Mouse (Mus musculus): ENCODE measurements around the gene Rnf169. TPM values are rescaled to one million over a fixed set of nuclear protein-coding genes. Genes with fewer than 3 reads are reported as not detected.

Rnf169 gene
- 6.4 and 6.6 TPM in 2 replicates for polyA plus RNA-seq (2015; fragmentation: Nextera tagmentation; extraction: Ambion mirVana)

DNA sequence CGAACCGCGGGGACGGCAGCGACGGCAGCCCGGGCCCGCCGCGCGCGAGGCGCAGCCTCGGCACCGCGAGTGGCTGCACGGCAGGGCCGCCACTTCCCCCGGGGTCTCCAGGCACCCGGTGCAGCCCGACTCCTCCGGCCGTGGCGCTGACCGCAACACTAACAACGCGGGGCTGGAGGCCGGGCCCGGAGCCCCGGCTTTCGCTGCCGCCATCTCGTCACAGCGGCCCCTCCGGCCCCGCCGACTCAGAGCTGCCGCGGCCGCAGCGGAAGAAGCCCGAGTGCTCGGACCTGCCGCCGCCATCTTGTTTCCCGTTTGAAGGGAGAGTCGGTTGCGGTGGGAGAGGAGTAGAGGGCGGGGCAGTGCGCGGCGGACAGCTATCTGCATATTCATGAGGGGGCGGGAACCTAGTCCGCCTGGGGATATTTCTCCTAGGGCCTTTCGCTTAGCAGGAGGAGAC is at the start of gene Rnf169:
Gene Rnf169, minus strand, starts transcription at position 317 of the 460 bp plus-strand sequence.
- Histone ChIP-seq H3K27ac (peak within 1 kb of the TSS; percentile 98), H3K9me3 (peaks cover 6% of the 10 kb centered on the region; the same call in 1 of the 2 replicates), H3K4me3 (peak within 1 kb of the TSS; percentile 98), H3K36me3 (no peaks in the 10 kb centered on the region), H3K27me3 (no peaks in the 10 kb centered on the region), H3K4me1 (peaks cover 29% of the 10 kb centered on the region), H3K4me2 (replicated peaks) (peak within 1 kb of the TSS; percentile 73), H3K9ac (peak within 1 kb of the TSS; percentile 99)
- peak; percentile 93 for ATAC-seq (ENCODE audit: low FRiP score, low read depth)
- under 1% methylated on average over 55 of the region's 55 CpGs for WGBS

DNA sequence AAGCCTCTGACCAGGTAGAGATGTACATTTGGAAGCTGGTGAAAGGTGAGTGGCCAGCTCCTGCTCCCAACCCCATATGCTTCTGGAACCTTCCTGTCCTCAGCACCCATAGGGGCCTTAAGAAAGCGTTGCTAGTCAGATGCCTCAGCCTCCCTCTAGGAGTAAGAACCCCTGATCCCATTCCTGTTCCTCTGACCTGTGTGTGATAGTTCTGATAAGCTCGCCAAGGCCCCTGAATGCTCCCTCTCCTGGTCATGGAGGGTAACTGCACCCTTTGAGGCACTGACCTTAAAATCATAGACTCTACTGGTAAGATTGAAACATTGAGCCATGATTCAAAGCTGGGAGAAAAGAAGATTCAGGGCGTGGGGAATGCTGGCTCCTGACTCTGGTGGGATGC is 49.1 kb upstream of the Rnf169 start:
- Histone ChIP-seq H3K4me1 (0 out of 2 replicates have a peak, but pooled peaks cover under 1% of the 10 kb centered on the region), H3K27ac (no peak overlapping the region), H3K36me3 (no peaks in the 10 kb centered on the region), H3K9me3 (no peaks in the 10 kb centered on the region), H3K4me2 (replicated peaks) (no peak overlapping the region), H3K9ac (no peak overlapping the region), H3K27me3 (no peaks in the 10 kb centered on the region), H3K4me3 (no peak overlapping the region)
- ATAC-seq (ENCODE audit: low FRiP score, low read depth): no peak
- 51% methylated on average over 3 of the region's 3 CpGs for WGBS

DNA sequence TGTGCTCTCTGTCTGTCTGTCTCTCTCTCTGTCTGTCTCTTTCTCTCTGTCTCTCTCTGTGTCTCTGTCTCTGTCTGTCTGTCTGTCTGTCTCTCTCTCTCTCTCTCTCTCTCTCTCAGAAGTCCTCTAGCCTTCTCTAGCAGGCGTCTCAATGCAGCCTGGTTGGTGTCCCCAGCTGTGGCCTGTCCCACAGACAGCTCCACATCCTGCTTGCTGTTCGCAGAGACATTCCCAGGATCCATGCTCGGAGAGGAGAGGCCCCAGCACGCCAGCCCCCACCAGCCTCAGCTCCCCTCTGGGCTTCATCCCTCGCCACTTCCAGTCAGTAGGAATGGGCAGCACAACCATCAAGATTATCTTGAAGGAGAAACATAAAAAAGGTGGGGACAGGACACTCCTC is 47.1 kb upstream of the Rnf169 start:
- Histone ChIP-seq H3K27ac (no peak overlapping the region), H3K36me3 (no peaks in the 10 kb centered on the region), H3K4me1 (no peaks in the 10 kb centered on the region), H3K9ac (no peak overlapping the region), H3K9me3 (no peaks in the 10 kb centered on the region), H3K4me2 (replicated peaks) (no peak overlapping the region), H3K27me3 (no peaks in the 10 kb centered on the region), H3K4me3 (no peak overlapping the region)
- ATAC-seq (ENCODE audit: low FRiP score, low read depth): no peak
- WGBS: 76% methylated on average over 5 of the region's 5 CpGs

DNA sequence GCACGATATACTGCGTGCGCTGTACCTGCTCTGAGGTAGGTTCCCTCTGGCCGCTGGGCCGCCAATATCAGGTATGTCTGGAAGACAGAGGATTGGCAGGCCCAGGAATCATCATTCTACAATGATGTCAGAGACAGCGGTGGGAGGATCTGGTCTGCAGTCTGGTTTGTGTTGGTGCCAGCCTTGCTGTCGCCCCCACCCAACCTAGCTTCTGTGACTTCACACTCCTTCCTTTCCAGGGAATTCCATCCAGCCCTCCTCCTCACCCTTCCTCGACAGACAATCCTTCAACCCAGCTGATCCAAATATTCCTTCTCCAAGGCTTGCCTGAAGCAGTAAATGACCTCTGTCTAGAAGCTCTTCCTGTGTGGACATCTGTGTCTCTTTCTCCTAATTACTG is 36.8 kb upstream of the Rnf169 start:
- no peak overlapping the region for H3K4me3 ChIP-seq
- H3K4me1 ChIP-seq: no peaks in the 10 kb centered on the region
- no peak overlapping the region for H3K4me2 ChIP-seq (replicated peaks)
- WGBS: 91% methylated on average over 8 of the region's 8 CpGs
- H3K36me3 ChIP-seq: no peaks in the 10 kb centered on the region
- H3K27ac ChIP-seq: no peak overlapping the region
- H3K9ac ChIP-seq: no peak overlapping the region
- ATAC-seq (ENCODE audit: low FRiP score, low read depth): no peak
- no peaks in the 10 kb centered on the region for H3K9me3 ChIP-seq
- H3K27me3 ChIP-seq: peaks cover 5% of the 10 kb centered on the region; the same call in 1 of the 2 replicates

DNA sequence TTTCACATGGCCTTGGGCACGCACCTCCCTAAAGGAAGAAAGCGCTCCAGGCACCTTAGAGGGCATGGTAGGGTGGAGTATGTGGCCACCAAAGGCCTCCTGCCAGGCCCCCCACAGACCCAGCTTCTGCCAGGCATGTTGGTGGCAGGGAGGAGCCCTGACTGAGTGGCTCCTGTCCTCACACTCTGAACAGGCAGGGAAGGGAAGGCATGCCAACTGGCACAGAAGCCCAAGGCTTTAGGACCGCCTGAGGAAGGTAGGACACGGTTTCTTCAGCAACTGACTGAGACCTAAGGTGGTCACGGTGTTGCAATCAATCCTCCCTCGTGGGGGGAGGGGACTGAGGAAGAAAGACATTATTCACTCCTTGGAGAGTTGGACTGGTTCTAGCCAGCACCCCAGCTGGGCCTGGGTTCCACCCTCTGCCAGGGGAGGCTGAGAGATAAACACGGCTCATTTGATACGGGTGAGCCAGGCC is 33.9 kb upstream of the Rnf169 start:
- H3K4me3 ChIP-seq: no peak overlapping the region
- no peak overlapping the region for H3K27ac ChIP-seq
- H3K4me2 ChIP-seq (replicated peaks): no peak overlapping the region
- 0 out of 2 replicates have a peak, but pooled peaks cover 5% of the 10 kb centered on the region for H3K4me1 ChIP-seq
- no peaks in the 10 kb centered on the region for H3K36me3 ChIP-seq
- peaks cover 23% of the 10 kb centered on the region for H3K27me3 ChIP-seq
- no peak for ATAC-seq (ENCODE audit: low FRiP score, low read depth)
- H3K9ac ChIP-seq: no peak overlapping the region
- 68% methylated on average over 8 of the region's 8 CpGs for WGBS
- no peaks in the 10 kb centered on the region for H3K9me3 ChIP-seq

DNA sequence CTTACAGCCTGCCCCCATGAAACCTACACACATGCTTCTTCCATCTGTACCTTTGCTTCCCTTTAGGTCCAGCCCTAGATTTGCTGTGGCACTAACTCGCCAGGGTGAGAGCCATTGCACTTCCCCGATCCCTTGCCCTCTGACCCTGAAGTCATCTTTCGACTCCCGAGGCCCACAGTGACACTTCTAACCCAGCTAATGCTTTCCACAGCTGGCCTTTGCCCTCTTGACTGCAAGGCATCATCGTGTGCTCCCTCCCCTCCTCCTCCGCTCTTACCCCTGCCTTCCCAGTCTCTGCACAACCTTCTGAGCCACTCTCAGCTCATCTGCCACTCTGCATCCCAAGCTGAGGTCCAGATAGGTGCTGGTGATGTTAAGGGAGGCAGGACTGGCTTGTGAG is 32.3 kb upstream of the Rnf169 start:
- Histone ChIP-seq H3K9me3 (no peaks in the 10 kb centered on the region), H3K27me3 (peaks cover 40% of the 10 kb centered on the region), H3K27ac (no peak overlapping the region), H3K4me1 (0 out of 2 replicates have a peak, but pooled peaks cover 5% of the 10 kb centered on the region), H3K36me3 (no peaks in the 10 kb centered on the region), H3K9ac (no peak overlapping the region), H3K4me3 (no peak overlapping the region), H3K4me2 (replicated peaks) (no peak overlapping the region)
- 17% methylated on average over 6 of the region's 6 CpGs for WGBS
- ATAC-seq (ENCODE audit: low FRiP score, low read depth): no peak

DNA sequence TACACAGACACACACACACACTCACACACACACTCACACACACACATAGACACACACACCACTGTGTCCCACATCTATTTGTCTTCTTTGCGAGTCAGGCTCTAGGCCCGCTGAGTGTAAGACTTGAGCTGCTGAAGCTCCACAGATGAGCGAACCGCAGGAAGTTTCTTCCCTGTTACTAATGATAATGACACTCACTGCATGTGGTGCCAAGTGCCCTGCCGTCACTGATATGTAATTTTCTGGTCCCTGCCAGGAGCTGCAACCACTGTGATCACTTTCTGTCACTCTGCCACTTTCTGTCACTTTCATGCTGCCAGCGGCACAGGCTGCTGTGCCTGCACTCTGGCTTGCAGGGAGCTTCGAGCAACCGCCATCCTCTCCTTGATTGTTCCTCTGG is 31.8 kb upstream of the Rnf169 start:
- 54% methylated on average over 8 of the region's 8 CpGs for WGBS
- H3K9ac ChIP-seq: no peak overlapping the region

DNA sequence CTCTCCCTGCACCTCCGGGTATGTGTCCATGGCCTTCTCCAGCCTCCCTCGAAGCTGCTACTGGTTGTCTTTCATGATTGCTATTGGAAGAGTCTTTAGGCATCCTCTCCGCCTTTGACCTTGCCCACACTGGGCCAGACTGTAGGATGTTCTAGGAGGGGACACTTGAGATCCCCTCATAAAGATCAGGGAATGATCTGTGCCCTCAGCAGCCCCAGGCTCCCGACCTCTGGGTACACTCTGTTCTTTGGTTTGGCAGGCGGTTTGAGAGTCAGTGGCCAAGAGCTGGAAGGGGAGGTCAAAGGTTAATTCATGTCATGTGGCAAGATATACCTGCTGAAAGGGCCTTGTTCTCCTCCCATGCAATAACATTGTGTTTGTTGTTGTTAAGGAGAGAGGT is 30.5 kb upstream of the Rnf169 start:
- Histone ChIP-seq H3K4me1 (0 out of 2 replicates have a peak, but pooled peaks cover 11% of the 10 kb centered on the region), H3K4me2 (replicated peaks) (no peak overlapping the region), H3K36me3 (no peaks in the 10 kb centered on the region), H3K9me3 (no peaks in the 10 kb centered on the region), H3K9ac (no peak overlapping the region), H3K27me3 (peaks cover 58% of the 10 kb centered on the region), H3K4me3 (no peak overlapping the region), H3K27ac (no peak overlapping the region)
- WGBS: 49% methylated on average over 5 of the region's 5 CpGs
- ATAC-seq (ENCODE audit: low FRiP score, low read depth): no peak

More for the DNA sequence above, 31.8 kb upstream of the Rnf169 start:
- Histone ChIP-seq H3K9me3 (no peaks in the 10 kb centered on the region), H3K4me3 (no peak overlapping the region), H3K27ac (no peak overlapping the region), H3K4me2 (replicated peaks) (no peak overlapping the region), H3K36me3 (no peaks in the 10 kb centered on the region), H3K27me3 (peaks cover 44% of the 10 kb centered on the region), H3K4me1 (0 out of 2 replicates have a peak, but pooled peaks cover 5% of the 10 kb centered on the region)
- ATAC-seq (ENCODE audit: low FRiP score, low read depth): no peak

DNA sequence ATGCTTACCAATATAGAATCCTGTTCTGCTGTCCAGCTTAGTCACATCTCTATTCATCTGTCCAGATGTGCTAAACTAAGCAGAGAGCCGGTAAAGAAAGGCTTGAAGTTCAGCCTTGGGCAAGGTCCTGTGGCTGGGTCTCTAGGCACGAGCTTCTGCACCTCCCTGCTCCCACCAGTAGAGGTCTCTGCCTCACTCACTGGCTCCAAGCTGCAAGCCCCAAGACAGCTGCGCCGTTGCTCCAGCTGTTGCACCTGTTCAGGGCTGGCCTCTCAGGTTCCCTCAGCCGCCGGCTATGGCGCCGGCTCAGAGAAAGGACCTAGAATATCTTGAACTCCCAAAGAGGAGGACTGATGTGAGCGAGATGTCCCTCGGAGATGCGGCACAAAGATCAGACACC is 29.4 kb upstream of the Rnf169 start:
- Histone ChIP-seq H3K4me3 (no peak overlapping the region), H3K4me1 (peaks cover 19% of the 10 kb centered on the region), H3K27ac (no peak overlapping the region), H3K36me3 (no peaks in the 10 kb centered on the region), H3K9ac (no peak overlapping the region), H3K27me3 (peaks cover 68% of the 10 kb centered on the region), H3K9me3 (no peaks in the 10 kb centered on the region), H3K4me2 (replicated peaks) (no peak overlapping the region)
- peak; percentile 62; the same call in 1 of the 2 replicates for ATAC-seq (ENCODE audit: low FRiP score, low read depth)
- WGBS: 14% methylated on average over 11 of the region's 11 CpGs

DNA sequence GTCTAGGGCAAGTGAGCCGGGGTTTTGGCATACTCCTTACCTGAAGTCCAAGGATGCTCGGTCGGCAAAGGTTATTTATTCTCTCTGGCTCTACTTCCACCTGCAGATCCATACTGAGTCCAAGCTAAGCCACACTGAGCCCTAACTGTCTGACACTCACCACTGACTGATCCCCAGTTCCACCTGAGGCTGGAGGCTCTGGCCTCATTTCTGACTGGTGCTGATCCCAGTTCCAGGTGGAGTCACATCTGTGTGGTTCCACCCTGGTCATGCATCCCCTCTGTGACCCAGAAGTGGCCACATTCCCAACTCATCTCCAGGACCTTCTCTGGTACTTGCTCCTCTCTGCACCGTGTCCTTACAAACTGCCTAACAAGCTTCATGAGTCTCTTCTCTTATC is 28.5 kb upstream of the Rnf169 start:
- no peak overlapping the region for H3K4me2 ChIP-seq (replicated peaks)
- no peak for ATAC-seq (ENCODE audit: low FRiP score, low read depth)
- H3K36me3 ChIP-seq: no peaks in the 10 kb centered on the region
- 82% methylated on average over 4 of the region's 4 CpGs for WGBS
- no peak overlapping the region for H3K9ac ChIP-seq
- peaks cover 19% of the 10 kb centered on the region for H3K4me1 ChIP-seq
- H3K4me3 ChIP-seq: no peak overlapping the region
- H3K9me3 ChIP-seq: no peaks in the 10 kb centered on the region
- H3K27me3 ChIP-seq: peaks cover 77% of the 10 kb centered on the region
- no peak overlapping the region for H3K27ac ChIP-seq

DNA sequence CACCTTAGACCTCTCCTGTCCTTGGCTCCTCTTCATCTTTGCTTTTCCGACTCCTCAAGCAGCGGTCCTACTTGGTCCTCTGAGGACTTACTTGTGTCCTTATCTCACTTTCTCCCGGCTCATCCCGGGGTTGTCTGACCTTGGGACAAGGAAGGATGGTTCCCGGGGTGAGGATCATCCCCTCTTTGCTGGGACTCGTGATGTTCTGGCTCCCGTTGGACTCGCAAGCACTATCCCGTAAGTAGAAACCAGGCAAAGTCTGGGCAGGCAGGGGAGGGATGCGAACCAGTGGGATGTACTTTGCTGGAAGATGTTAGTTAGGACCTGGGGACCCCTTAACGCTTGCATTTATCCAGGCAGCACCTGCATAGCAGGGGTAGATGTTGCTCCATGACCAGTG is 26.2 kb upstream of the Rnf169 start:
- no peak overlapping the region; the same call in 1 of the 2 replicates for H3K9ac ChIP-seq

DNA sequence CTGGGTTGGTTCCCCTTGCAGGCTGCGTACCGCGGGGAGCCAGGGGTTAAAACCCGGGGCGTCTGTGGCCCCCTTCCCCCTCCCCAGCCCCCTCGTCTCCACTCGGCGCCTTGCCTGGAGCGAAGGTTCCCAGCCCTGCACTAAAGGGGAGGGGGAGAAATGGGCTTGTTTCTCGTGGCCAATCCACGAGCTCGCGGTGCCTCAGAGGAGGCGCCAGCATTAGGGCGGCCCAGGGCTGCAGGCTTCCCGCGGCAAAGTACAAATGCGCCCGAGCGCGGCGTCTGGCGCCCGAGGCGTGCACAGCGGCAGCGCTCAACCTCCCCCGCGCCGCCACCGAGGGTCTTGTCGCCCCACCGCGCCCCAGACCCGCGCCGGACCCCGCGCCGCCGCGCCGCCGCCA is 25.5 kb upstream of the Rnf169 start, which contains the start of gene Chrdl2:
Gene Chrdl2, plus strand, starts transcription at position 383 of the 400 bp plus-strand sequence.
- Histone ChIP-seq H3K36me3 (no peaks in the 10 kb centered on the region), H3K4me3 (peak within 1 kb of the TSS; percentile 55), H3K27ac (no peak within 1 kb of the TSS), H3K9ac (peak within 1 kb of the TSS; percentile 64), H3K4me2 (replicated peaks) (peak within 1 kb of the TSS; percentile 94), H3K4me1 (peaks cover 19% of the 10 kb centered on the region), H3K9me3 (no peaks in the 10 kb centered on the region), H3K27me3 (peaks cover 75% of the 10 kb centered on the region)
- under 1% methylated on average over 44 of the region's 44 CpGs for WGBS
- ATAC-seq (ENCODE audit: low FRiP score, low read depth): peak; percentile 84

More for the DNA sequence above, 26.2 kb upstream of the Rnf169 start:
- Histone ChIP-seq H3K27ac (no peak overlapping the region), H3K4me2 (replicated peaks) (peak overlapping the region; percentile 94), H3K4me1 (peaks cover 19% of the 10 kb centered on the region), H3K27me3 (peaks cover 77% of the 10 kb centered on the region), H3K9me3 (no peaks in the 10 kb centered on the region), H3K4me3 (peak overlapping the region; percentile 55), H3K36me3 (no peaks in the 10 kb centered on the region)
- 5% methylated on average over 11 of the region's 11 CpGs for WGBS
- ATAC-seq (ENCODE audit: low FRiP score, low read depth): no peak

DNA sequence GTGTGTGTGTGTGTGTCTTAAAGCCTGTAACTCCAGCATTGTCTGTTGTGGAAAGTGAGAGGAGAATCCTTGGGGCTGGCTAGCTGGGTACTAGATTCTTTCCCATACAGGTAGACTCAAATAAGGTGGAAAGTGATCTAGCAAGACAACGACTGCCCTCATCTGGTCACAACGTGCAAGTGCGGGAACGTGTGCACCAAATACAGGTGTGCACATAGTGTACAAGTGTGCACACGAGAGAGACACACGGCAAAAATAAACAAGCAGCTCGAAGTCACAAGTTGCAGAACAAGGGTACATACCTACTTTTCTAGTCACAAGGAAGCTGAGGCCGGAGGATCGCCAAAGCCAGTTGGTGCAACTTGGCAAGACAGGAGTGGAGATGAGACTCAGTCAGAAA is 23.5 kb upstream of the Rnf169 start:
- Histone ChIP-seq H3K9ac (no peak overlapping the region), H3K4me3 (no peak overlapping the region), H3K27ac (no peak overlapping the region), H3K36me3 (no peaks in the 10 kb centered on the region), H3K4me2 (replicated peaks) (no peak overlapping the region), H3K4me1 (peaks cover 15% of the 10 kb centered on the region), H3K9me3 (no peaks in the 10 kb centered on the region), H3K27me3 (peaks cover 55% of the 10 kb centered on the region)
- 57% methylated on average over 9 of the region's 9 CpGs for WGBS
- ATAC-seq (ENCODE audit: low FRiP score, low read depth): no peak

Data from limb, embryonic 13.5 days (tissue).